Mouse (Mus musculus) C2C12 (cell line): ENCODE measurements around the gene Nme7. TPM values are rescaled to one million over a fixed set of nuclear protein-coding genes. Genes with fewer than 3 reads are reported as not detected.

Experiments used
- H3K27me3 ChIP-seq: one replicate; pipeline ENCODE4 v1.6.1; 2011; ENCODE audit not compliant: control insufficient read depth, insufficient read depth, insufficient read length
- H3K36me3 ChIP-seq: one replicate; pipeline ENCODE4 v1.6.1; 2011; ENCODE audit not compliant: control insufficient read depth, insufficient read depth
- H3K4me3 ChIP-seq: one replicate; pipeline ENCODE4 v1.5.1; 2011; ENCODE audit warnings: mild to moderate bottlenecking, control low read depth; ENCODE audit not compliant: poor library complexity, insufficient read depth, severe bottlenecking
- H3K79me2 ChIP-seq: one replicate; pipeline ENCODE4 v1.6.1; 2011; ENCODE audit not compliant: control insufficient read depth, insufficient read depth
- H3K79me3 ChIP-seq: one replicate; pipeline ENCODE4 v1.6.1; 2011; ENCODE audit warnings: low read depth, control low read depth
- H3ac ChIP-seq: one replicate; pipeline ENCODE3; 2011; ENCODE audit warnings: low read depth; ENCODE audit not compliant: control insufficient read depth, insufficient read length
- CEBPB ChIP-seq: IDR thresholded peaks from one replicate; pipeline ENCODE4 v1.6.1; 2011; ENCODE audit warnings: low read depth, mild to moderate bottlenecking, control low read depth, moderate library complexity
- CTCF ChIP-seq: IDR thresholded peaks from one replicate; pipeline ENCODE4 v1.5.1; 2011; ENCODE audit not compliant: control insufficient read depth, insufficient read depth, insufficient read length
- FOSL1 ChIP-seq: IDR thresholded peaks from one replicate; pipeline ENCODE4 v1.8.0; 2011; ENCODE audit warnings: mild to moderate bottlenecking, low read length; ENCODE audit not compliant: poor library complexity, insufficient read depth, severe bottlenecking
- MAX ChIP-seq: IDR thresholded peaks from one replicate; pipeline ENCODE4 v1.6.1; 2011; ENCODE audit warnings: mild to moderate bottlenecking, control low read depth
- MYOD1 ChIP-seq: IDR thresholded peaks from one replicate; pipeline ENCODE4 v1.6.1; 2011; ENCODE audit warnings: low read depth; ENCODE audit not compliant: control insufficient read depth, insufficient read length
- MYOG ChIP-seq: IDR thresholded peaks from one replicate; pipeline ENCODE4 v1.6.1; 2011; ENCODE audit not compliant: control insufficient read depth, insufficient read length; ENCODE audit errors: extremely low read depth
- USF1 ChIP-seq: IDR thresholded peaks from one replicate; pipeline ENCODE4 v1.6.1; 2011; ENCODE audit warnings: low read depth, mild to moderate bottlenecking, control low read depth, moderate library complexity
- polyA plus RNA-seq: library from polyadenylated mRNA; unstranded; fragments of >200 nt; fragmentation: generic; extraction: Trizol; gene quantifications from one replicate; pipeline ENCODE4 v1.2.1, GENCODE M21; 2012; ENCODE audit warnings: missing spikeins

The Nme7 gene
- polyA plus RNA-seq, 1 experiment, result 19.0 TPM

- TF ChIP-seq MYOD1 (no peak), MAX (no peak), USF1 (no peak), CEBPB (no peak), MYOG (no peak), CTCF (no peak), FOSL1 (no peak)
- no peaks in the 10 kb centered on the region for H3K27me3 ChIP-seq
- no peak overlapping the region for H3K4me3 ChIP-seq
- no peaks in the 10 kb centered on the region for H3K79me3 ChIP-seq
- no peak overlapping the region for H3ac ChIP-seq
- no peaks in the 10 kb centered on the region for H3K79me2 ChIP-seq
- H3K36me3 ChIP-seq, result peaks cover 6% of the 10 kb centered on the region
Observed at GRCm38 (mm10) chr1:164392176-164392575, 88.3 kb downstream of the Nme7 start.

DNA sequence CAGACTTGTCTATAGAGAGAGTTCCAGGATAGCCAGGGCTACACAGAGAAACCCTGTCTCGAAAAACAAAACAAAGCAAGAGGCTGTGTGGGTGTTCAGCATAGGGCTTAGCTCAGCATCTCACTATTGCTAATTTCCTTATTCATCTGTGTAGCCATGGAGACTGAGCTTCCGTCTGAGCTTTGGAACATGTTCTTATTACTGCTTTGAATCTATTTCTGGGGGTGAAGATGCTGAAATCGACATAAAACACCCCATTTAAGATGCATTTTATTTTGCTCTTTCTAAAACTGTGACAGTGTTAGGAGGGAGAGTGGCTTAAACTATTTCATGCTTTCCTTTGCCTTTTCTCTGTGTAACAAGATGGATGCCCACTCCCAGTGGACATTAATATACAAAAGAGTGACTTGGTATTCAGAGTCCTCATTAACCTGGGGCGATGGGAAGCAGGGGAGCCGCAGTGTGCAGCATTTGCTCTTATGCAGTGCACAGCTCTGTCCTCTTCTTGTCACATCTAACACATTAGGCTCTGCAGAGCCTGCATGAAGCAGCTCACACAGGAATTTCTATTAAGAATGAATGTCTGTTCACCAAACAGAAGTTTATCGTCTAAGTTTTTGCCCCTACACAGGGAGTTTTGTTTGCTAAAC lies 91.3 kb downstream of the Nme7 start:
- Histone ChIP-seq H3K4me3 (no peak overlapping the region), H3K79me3 (no peaks in the 10 kb centered on the region), H3K79me2 (no peaks in the 10 kb centered on the region), H3K36me3 (no peaks in the 10 kb centered on the region), H3K27me3 (no peaks in the 10 kb centered on the region), H3ac (no peak overlapping the region)
- TF ChIP-seq MAX, result no peak
- no peak for TF ChIP-seq CEBPB
- TF ChIP-seq MYOG, result no peak
- TF ChIP-seq USF1, result no peak
- no peak for TF ChIP-seq MYOD1

DNA sequence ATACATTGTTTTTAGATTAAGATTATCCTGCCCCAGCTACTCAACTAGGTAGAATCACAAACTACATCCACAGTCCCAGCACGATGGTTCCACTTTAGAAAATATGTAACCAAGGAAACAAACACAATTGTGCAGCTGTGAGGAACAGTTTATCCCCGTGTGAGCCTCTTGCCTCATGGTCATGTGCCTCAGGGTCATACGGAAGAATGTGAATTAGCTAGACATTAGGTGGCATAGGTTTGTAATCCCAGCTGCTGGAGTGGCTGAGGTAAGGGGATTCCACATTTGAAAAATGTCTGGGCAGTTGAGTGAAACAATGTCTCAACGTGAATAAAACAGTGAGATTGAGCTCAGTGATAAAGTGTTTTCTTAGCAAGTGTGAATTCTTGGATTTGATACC lies 93.8 kb downstream of the Nme7 start:
- Histone ChIP-seq H3ac (no peak overlapping the region), H3K36me3 (no peaks in the 10 kb centered on the region), H3K79me3 (no peaks in the 10 kb centered on the region), H3K4me3 (no peak overlapping the region), H3K27me3 (no peaks in the 10 kb centered on the region), H3K79me2 (no peaks in the 10 kb centered on the region)
- no peak for TF ChIP-seq FOSL1
- no peak for TF ChIP-seq MYOD1
- no peak for TF ChIP-seq USF1
- no peak for TF ChIP-seq MYOG
- no peak for TF ChIP-seq CEBPB
- no peak for TF ChIP-seq MAX
- no peak for TF ChIP-seq CTCF

- no peak for TF ChIP-seq CTCF
- no peak for TF ChIP-seq CEBPB
- no peaks in the 10 kb centered on the region for H3K27me3 ChIP-seq
- no peaks in the 10 kb centered on the region for H3K79me2 ChIP-seq
- H3ac ChIP-seq, result no peak overlapping the region
- H3K4me3 ChIP-seq, result no peak overlapping the region
- H3K36me3 ChIP-seq, result no peaks in the 10 kb centered on the region
- H3K79me3 ChIP-seq, result no peaks in the 10 kb centered on the region
Observed at GRCm38 (mm10) chr1:164399578-164399977, 95.7 kb downstream of the Nme7 start.

- H3ac ChIP-seq, result no peak overlapping the region
- H3K27me3 ChIP-seq, result no peaks in the 10 kb centered on the region
- no peak overlapping the region for H3K4me3 ChIP-seq
- TF ChIP-seq CEBPB, result no peak
- TF ChIP-seq MYOD1, result no peak
- no peak for TF ChIP-seq MAX
- no peak for TF ChIP-seq FOSL1
- no peak for TF ChIP-seq MYOG
- TF ChIP-seq USF1, result no peak
- TF ChIP-seq CTCF, result no peak
- no peaks in the 10 kb centered on the region for H3K36me3 ChIP-seq
- H3K79me3 ChIP-seq, result no peaks in the 10 kb centered on the region
- no peaks in the 10 kb centered on the region for H3K79me2 ChIP-seq
Observed at GRCm38 (mm10) chr1:164405385-164405802, 101.5 kb downstream of the Nme7 start.

DNA sequence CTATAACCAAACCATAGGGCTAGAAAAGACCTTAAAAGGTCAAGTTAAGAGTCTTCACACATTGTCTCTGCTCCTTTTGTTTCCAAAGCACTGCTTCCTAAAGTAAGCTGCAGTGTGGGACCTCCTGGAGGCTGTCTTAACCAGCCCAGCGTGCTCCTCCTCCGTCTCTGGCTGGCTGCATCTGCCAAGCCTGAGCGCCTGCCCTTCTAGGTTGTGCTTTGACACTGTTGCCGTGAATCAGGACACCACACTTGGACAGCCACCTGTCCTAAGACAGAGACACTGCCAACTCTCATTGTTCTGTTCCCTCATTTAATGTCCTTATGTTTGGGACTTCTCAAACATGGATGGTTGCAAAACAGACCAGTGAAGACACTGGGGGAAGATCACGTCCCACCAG lies 102.6 kb downstream of the Nme7 start:
- no peaks in the 10 kb centered on the region for H3K79me3 ChIP-seq

More for the DNA sequence above, 102.6 kb downstream of the Nme7 start:
- TF ChIP-seq MYOG (no peak), CEBPB (no peak), CTCF (no peak), USF1 (no peak), MAX (no peak), FOSL1 (no peak), MYOD1 (no peak)
- H3K27me3 ChIP-seq, result no peaks in the 10 kb centered on the region
- H3ac ChIP-seq, result no peak overlapping the region
- no peaks in the 10 kb centered on the region for H3K36me3 ChIP-seq
- no peaks in the 10 kb centered on the region for H3K79me2 ChIP-seq
- no peak overlapping the region for H3K4me3 ChIP-seq
